Mouse (Mus musculus) embryonic facial prominence, embryonic 15.5 days (tissue): Measurements from ENCODE around the gene Abcb8. TPM values are rescaled to one million over a fixed set of nuclear protein-coding genes. Genes with fewer than 3 reads are reported as not detected.

Experiments used
- ATAC-seq: fragments of 200-750 bp; cut with Nextera tagmentation; 2 replicates; pipeline ENCODE4 v1.8.0; 2017; ENCODE audit warnings: low read depth, moderate TSS enrichment; ENCODE audit not compliant: insufficient number of reproducible peaks, low FRiP score, low TSS enrichment
- H3K27ac ChIP-seq: fragments of 300-500 bp; sonication (generic); replicated peaks from 2 replicates; pipeline ENCODE4 v1.5.1; 2015; ENCODE audit warnings: mild to moderate bottlenecking, inconsistent platforms
- H3K27me3 ChIP-seq: fragments of 300-500 bp; sonication (generic); 2 replicates; pipeline ENCODE4 v1.6.1; 2015; ENCODE audit warnings: inconsistent platforms
- H3K36me3 ChIP-seq: fragments of 300-500 bp; sonication (generic); 2 replicates; pipeline ENCODE4 v1.6.1; 2015; ENCODE audit warnings: mild to moderate bottlenecking, inconsistent platforms
- H3K4me1 ChIP-seq: fragments of 300-500 bp; sonication (generic); 2 replicates; pipeline ENCODE4 v1.6.1; 2015; ENCODE audit warnings: inconsistent platforms
- H3K4me2 ChIP-seq: fragments of 300-500 bp; sonication (generic); replicated peaks from 2 replicates; pipeline ENCODE4 v1.6.1; 2015; ENCODE audit warnings: mild to moderate bottlenecking, inconsistent platforms
- H3K4me3 ChIP-seq: fragments of 300-500 bp; sonication (generic); replicated peaks from 2 replicates; pipeline ENCODE4 v1.5.1; 2015; ENCODE audit warnings: mild to moderate bottlenecking, inconsistent platforms
- H3K9ac ChIP-seq: fragments of 300-500 bp; sonication (generic); 2 replicates; pipeline ENCODE4 v1.6.1; 2015; ENCODE audit warnings: inconsistent platforms
- H3K9me3 ChIP-seq: fragments of 300-500 bp; sonication (generic); replicated peaks from 2 replicates; pipeline ENCODE4 v1.6.1; 2016; ENCODE audit warnings: inconsistent platforms
- WGBS: fragments of 180-500 bp; shearing (Covaris S2); methylation state at CpG from one replicate; pipeline ENCODE4 v1.1.7; 2015; 5-methylcytosine and 5-hydroxymethylcytosine counted together
- polyA plus RNA-seq: library from polyadenylated mRNA; unstranded; fragments of >200 nt; fragmentation: Nextera tagmentation; extraction: Ambion mirVana; gene quantifications from 2 replicates; pipeline ENCODE4 v1.2.1, GENCODE M21; 2015

The Abcb8 gene
- 40.7 and 47.0 TPM in 2 replicates for polyA plus RNA-seq

DNA sequence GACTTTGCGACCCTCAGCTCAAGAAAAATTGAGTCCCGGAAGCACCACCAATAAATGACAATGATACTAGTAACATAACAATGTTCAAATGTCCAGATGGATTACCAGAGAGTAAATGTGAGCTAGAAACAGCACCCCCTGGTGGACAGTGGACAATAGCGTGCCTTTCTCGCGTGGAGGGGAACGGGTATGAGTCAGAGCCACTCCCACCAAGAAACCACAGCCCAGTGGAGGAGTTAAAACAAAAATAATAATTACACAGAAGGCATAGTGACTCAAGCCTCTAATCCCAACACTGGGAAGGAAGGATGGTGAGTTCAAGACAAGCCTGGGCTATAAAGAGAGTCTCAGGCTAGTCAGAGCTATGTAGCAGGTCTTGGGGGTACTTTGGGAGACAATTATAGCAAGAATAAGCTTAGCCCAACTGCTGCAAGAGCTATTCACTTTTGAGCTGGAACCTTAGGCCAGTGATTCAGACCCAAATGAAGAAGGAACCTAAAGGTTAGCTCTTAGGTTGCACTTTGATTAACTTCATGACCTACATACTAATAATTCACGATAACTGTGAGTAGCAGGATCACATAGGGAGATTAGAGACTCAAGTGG, at the start of gene Abcb8:
TSS of gene Abcb8 (plus strand) at position 272 of the 606 bp plus-strand sequence.
- WGBS, result 23% methylated on average over 7 of the region's 7 CpGs
- Histone ChIP-seq H3K4me3 (peak within 1 kb of the TSS; percentile 66), H3K27ac (peak within 1 kb of the TSS; percentile 82), H3K4me2 (peak within 1 kb of the TSS; percentile 66), H3K9me3 (no peaks in the 10 kb centered on the region), H3K36me3 (no peaks in the 10 kb centered on the region), H3K27me3 (peaks cover 12% of the 10 kb centered on the region), H3K9ac (no peak within 1 kb of the TSS), H3K4me1 (peaks cover 12% of the 10 kb centered on the region)
- no peak for ATAC-seq

GRCm38 (mm10) chr5:24343977-24344436, 49.5 kb upstream of the Abcb8 start:
- Histone ChIP-seq H3K9ac (no peak overlapping the region), H3K27ac (no peak overlapping the region), H3K27me3 (peaks cover 43% of the 10 kb centered on the region), H3K4me3 (no peak overlapping the region), H3K9me3 (no peaks in the 10 kb centered on the region), H3K4me2 (no peak overlapping the region), H3K4me1 (peaks cover 23% of the 10 kb centered on the region), H3K36me3 (no peaks in the 10 kb centered on the region)
- WGBS, result 30% methylated on average over 2 of the region's 2 CpGs
- no peak for ATAC-seq

DNA sequence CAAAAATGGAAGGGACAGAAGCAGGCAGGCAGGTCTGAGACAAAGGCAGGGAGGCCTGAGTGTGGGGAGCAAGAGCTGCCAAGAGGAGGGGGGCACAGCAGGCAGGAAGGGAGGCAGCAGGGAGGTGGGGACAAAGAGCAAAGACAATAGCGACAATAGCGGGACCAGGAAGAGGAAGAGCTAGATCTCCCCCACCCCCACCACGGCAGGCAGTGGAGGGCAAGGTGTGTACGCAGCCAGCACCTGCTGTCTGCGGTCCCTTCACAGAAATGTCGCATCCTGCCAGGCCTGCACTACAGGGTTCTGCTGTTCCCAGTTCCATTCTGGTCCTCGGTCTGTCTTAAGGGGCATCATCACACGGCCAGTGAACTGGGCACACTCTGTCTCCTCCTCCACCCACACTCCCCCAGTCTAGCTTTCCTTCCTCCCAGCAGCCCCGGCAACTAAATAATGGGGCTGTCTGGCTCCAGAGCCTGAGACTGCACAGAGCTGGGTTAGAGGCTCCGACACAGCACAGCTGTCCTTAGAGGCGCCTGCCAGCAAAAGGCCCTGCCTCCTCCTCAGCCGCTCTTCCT, 48.9 kb upstream of the Abcb8 start:
- Histone ChIP-seq H3K9ac (no peak overlapping the region), H3K27ac (no peak overlapping the region), H3K4me2 (no peak overlapping the region)

GRCm38 (mm10) chr5:24346313-24346712, 47.1 kb upstream of the Abcb8 start:
- no peak for ATAC-seq

More for the DNA sequence above, 48.9 kb upstream of the Abcb8 start:
- 21% methylated on average over 12 of the region's 12 CpGs for WGBS
- Histone ChIP-seq H3K9me3 (no peaks in the 10 kb centered on the region), H3K4me1 (peaks cover 26% of the 10 kb centered on the region), H3K36me3 (no peaks in the 10 kb centered on the region), H3K4me3 (no peak overlapping the region), H3K27me3 (peaks cover 49% of the 10 kb centered on the region)
- no peak for ATAC-seq

DNA sequence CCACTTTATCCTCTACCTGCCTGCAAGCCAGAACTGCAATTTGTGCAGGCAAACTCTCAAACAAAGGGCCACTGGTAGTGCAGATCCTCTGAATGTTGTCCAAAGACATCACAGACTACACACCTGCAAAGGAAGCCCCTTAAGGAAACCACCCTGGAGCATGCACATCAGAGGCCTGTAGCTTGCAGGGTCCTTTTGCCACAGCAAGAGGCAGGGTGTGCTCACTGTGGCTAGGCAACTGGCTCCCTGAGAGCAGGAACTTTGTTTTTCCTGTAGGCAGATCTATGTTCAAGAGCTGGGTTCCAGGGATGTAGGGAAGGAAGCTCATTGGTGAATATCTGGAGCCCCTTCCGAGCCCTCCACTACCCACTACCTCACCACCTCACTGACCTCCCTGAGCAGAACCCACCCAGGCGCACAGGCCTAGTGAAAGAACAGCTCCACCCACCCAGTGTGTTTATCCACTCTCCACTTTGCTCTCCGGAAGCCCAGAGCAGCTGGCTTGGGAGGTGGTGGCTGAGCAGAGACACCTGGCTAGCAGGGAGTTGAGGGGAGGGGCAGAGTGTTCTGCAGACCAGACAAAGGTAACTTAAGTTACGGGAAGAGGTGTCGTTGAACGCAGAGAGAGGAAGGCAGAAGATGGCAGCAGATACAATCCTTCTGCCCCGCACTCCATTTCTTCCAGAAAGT, 46.1 kb upstream of the Abcb8 start:
- no peak overlapping the region for H3K4me2 ChIP-seq
- H3K4me3 ChIP-seq, result no peak overlapping the region
- no peak overlapping the region for H3K9ac ChIP-seq
- H3K9me3 ChIP-seq, result no peaks in the 10 kb centered on the region
- no peak overlapping the region for H3K27ac ChIP-seq
- H3K27me3 ChIP-seq, result peaks cover 69% of the 10 kb centered on the region
- ATAC-seq, result no peak
- 52% methylated on average over 7 of the region's 7 CpGs for WGBS
- H3K36me3 ChIP-seq, result no peaks in the 10 kb centered on the region
- H3K4me1 ChIP-seq, result peaks cover 47% of the 10 kb centered on the region

More at GRCm38 (mm10) chr5:24346313-24346712, 47.1 kb upstream of the Abcb8 start:
- no peak overlapping the region for H3K27ac ChIP-seq
- no peak overlapping the region for H3K9ac ChIP-seq
- peaks cover 38% of the 10 kb centered on the region for H3K4me1 ChIP-seq
- 85% methylated on average over 7 of the region's 7 CpGs for WGBS
- no peak overlapping the region for H3K4me3 ChIP-seq
- H3K36me3 ChIP-seq, result no peaks in the 10 kb centered on the region
- no peak overlapping the region for H3K4me2 ChIP-seq
- H3K9me3 ChIP-seq, result no peaks in the 10 kb centered on the region
- H3K27me3 ChIP-seq, result peaks cover 63% of the 10 kb centered on the region

- Histone ChIP-seq H3K27ac (no peak overlapping the region), H3K9ac (no peak overlapping the region), H3K27me3 (peaks cover 77% of the 10 kb centered on the region), H3K36me3 (no peaks in the 10 kb centered on the region), H3K4me3 (peak overlapping the region; percentile 47), H3K9me3 (no peaks in the 10 kb centered on the region), H3K4me2 (peak overlapping the region; percentile 94), H3K4me1 (peaks cover 55% of the 10 kb centered on the region)
- under 1% methylated on average over 41 of the region's 41 CpGs for WGBS
- peak; percentile 48 for ATAC-seq
Measured at GRCm38 (mm10) chr5:24348128-24348527, 45.3 kb upstream of the Abcb8 start.

DNA sequence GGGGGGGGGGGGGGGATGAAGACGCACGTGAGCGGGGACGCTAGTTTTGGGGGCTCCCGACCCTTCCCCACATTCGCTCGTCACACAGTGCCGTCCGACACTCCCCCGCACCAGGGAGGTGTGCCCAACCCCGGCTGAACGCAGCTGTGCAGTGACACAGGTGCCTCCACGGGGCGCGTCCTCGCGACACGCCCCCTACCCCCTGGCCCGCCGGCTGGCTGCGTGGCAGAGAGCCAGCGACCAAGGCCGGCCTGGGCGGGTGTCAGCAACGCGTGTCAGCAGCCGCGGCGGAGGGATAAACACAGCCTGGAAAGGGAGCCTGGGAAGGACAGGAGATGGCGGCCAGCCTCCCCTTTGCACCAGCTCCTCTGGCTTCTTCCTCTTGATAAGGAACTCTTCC, 44.9 kb upstream of the Abcb8 start:
- ATAC-seq, result no peak

GRCm38 (mm10) chr5:24350073-24350472, 43.4 kb upstream of the Abcb8 start:
- 49% methylated on average over 3 of the region's 3 CpGs for WGBS
- ATAC-seq, result no peak
- no peak overlapping the region for H3K4me3 ChIP-seq
- peaks cover 76% of the 10 kb centered on the region for H3K27me3 ChIP-seq
- no peaks in the 10 kb centered on the region for H3K36me3 ChIP-seq
- H3K9me3 ChIP-seq, result no peaks in the 10 kb centered on the region
- H3K4me2 ChIP-seq, result peak overlapping the region; percentile 99
- no peak overlapping the region for H3K9ac ChIP-seq
- no peak overlapping the region for H3K27ac ChIP-seq
- peaks cover 45% of the 10 kb centered on the region for H3K4me1 ChIP-seq

More for the DNA sequence above, 44.9 kb upstream of the Abcb8 start:
- Histone ChIP-seq H3K9ac (no peak overlapping the region), H3K36me3 (no peaks in the 10 kb centered on the region), H3K4me1 (peaks cover 55% of the 10 kb centered on the region), H3K4me2 (peak overlapping the region; percentile 94), H3K27me3 (peaks cover 80% of the 10 kb centered on the region), H3K27ac (no peak overlapping the region), H3K4me3 (peak overlapping the region; percentile 47), H3K9me3 (no peaks in the 10 kb centered on the region)
- WGBS, result under 1% methylated on average over 30 of the region's 30 CpGs

DNA sequence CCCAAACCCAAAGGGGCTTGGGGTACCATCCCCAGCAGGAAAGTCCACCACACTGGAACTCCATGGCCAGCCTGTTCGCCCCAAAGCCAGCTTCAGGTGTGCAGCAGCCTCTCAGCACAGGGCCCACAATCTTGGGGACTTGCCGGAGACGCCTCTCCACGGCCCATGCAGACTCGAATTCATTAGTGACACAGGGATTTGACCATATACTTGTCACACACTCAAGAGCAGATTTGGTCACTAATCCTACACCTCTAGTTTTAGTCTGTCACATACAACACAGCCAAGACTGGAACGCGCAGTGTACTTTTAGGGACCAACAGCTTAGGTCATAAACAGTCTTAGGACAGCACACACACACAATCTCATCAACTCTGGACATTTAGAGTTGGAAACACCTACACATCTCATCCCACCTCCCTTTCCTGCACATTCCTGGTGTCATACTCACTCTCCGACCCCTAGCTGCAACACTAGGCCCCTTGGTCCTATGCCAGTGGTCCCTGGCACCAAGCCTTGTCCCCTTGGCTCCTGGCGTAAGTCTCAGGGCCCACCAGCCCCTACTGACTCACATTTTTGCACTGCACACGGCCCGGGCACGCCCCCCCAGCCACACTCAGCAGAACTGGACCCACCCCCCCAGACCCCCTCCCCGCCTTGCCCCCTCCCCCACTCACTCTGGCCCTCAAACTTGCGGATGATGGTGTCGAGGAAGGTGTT, 42.8 kb upstream of the Abcb8 start:
- H3K27me3 ChIP-seq, result peaks cover 70% of the 10 kb centered on the region
- H3K9me3 ChIP-seq, result no peaks in the 10 kb centered on the region
- H3K27ac ChIP-seq, result no peak overlapping the region
- peak overlapping the region; percentile 60 for H3K4me3 ChIP-seq
- peak overlapping the region; percentile 99 for H3K4me2 ChIP-seq
- WGBS, result 40% methylated on average over 15 of the region's 15 CpGs
- no peaks in the 10 kb centered on the region for H3K36me3 ChIP-seq
- peak overlapping the region; percentile 37 for H3K9ac ChIP-seq
- ATAC-seq, result no peak
- peaks cover 44% of the 10 kb centered on the region for H3K4me1 ChIP-seq

DNA sequence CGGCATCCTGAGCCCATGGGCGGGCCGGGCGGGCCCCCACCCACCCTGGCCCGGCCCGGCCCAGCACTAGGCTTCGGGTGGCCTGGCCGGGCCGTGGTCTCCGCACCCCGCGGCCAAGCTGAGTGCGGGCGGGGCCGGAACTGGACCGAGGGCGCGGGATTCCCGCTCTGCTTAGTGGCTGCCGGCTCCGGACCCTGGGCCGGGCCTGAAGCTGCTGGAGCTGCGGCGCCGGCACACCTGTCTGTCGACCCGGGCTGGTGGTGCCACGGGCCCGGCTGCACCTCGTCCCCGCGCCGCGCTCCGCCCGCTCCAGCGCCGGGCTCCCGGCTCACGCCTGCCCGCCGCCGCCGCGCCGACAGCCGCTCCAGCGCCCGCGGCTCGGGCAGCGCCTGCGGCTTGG, 42.2 kb upstream of the Abcb8 start, which contains the start of gene Kcnh2:
TSS of gene Kcnh2 (minus strand) at position 327 of the 400 bp plus-strand sequence.
- ATAC-seq, result peak; percentile 1; the same call in 1 of the 2 replicates
- Histone ChIP-seq H3K36me3 (no peaks in the 10 kb centered on the region), H3K9ac (peak within 1 kb of the TSS; percentile 37), H3K4me2 (peak within 1 kb of the TSS; percentile 99), H3K4me1 (peaks cover 44% of the 10 kb centered on the region), H3K9me3 (no peaks in the 10 kb centered on the region), H3K27ac (peak within 1 kb of the TSS; percentile 74), H3K27me3 (peaks cover 64% of the 10 kb centered on the region), H3K4me3 (peak within 1 kb of the TSS; percentile 60)
- under 1% methylated on average over 43 of the region's 53 CpGs for WGBS
